In the genomic region with DNA sequence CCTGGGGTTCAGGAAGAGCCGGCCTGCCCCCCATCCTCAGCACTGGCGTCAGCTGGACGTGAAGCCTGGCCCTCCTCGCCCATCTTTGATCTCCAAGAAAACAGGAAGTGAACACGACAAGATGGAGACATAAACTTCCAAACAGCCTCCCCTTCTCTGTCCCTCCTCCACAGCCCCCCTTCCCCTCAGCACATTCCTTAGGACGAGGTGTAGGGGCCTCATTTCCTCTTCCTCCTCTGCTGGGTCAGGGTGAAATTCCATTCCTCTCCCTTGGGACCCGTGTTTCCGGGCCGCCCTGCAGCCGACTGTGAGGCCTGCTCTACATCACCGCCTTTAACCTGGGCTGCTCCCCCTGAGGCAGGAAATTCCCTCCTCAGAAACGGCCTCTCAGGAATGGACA, we compare ENCODE assay signal across 10 mouse cellular contexts. TPM values are rescaled to one million over a fixed set of nuclear protein-coding genes. Genes with fewer than 3 reads are reported as not detected.
DNase-seq lines count a peak whose midpoint lies in the region; ATAC-seq and TF ChIP-seq lines count a peak whose summit lies in the region.
"Had no signal": no experiment of that assay in that cellular context is flagged by ENCODE, and none has a peak within 500 bp of the region (broad histone marks: within the 10 kb centered on the region; RNA-seq: fewer than 3 reads in every experiment).

No protein-coding gene starts in this region.

- H3K4me2 ChIP-seq in kidney, postnatal 0 days (ENCODE audit: low read length): no peak overlapping the region

- DNase-seq in lung, adult 18-20 months: peak; percentile 67 to 81
- no peak for DNase-seq in lung, adult 2 months
- DNase-seq in heart, adult 18-20 months: peak; percentile 80 to 93
- DNase-seq in kidney, postnatal 0 days (ENCODE audit: low spot score): peak; percentile 93
- DNase-seq in mesoderm, embryonic 11.5 days (ENCODE audit: low read depth, low spot score): peak; percentile 83
- no peak for DNase-seq in cerebellum, adult 9-11 months
- DNase-seq in left cerebral cortex, postnatal 25 days (ENCODE audit: low spot score in 2 of 2): no peak

- no peak overlapping the region for H3K4me3 ChIP-seq in lung, adult 2 months (replicated peaks; ENCODE audit: extremely low read depth, low read depth, low read length)
- no peak overlapping the region for H3K4me3 ChIP-seq in kidney, postnatal 0 days (replicated peaks; ENCODE audit: low read depth, low read length)

- TF ChIP-seq POLR2A in lung, adult 2 months (IDR thresholded peaks at IDR 0.05; ENCODE audit: borderline replicate concordance, extremely low read depth, low read depth, low read length): no peak

- no peak overlapping the region for H3K9ac ChIP-seq in kidney, postnatal 0 days (ENCODE audit: low read depth, low read length)

- peak overlapping the region; percentile 91 for H3K27ac ChIP-seq in kidney, postnatal 0 days

- H3K36me3 ChIP-seq in kidney, postnatal 0 days (ENCODE audit: insufficient read depth, low read length): no peaks in the 10 kb centered on the region

- no peak for TF ChIP-seq CTCF in lung, adult 2 months (IDR thresholded peaks at IDR 0.05; ENCODE audit: insufficient read depth, low read length)
- no peak for TF ChIP-seq CTCF in kidney, postnatal 0 days (IDR thresholded peaks at IDR 0.05; ENCODE audit: low read depth)

- intact Hi-C loops in left cerebral cortex, postnatal 25 days (cut with DNase I): no loop called here

- H3K27me3 ChIP-seq in kidney, postnatal 0 days (ENCODE audit: insufficient read depth, low read length): no peaks in the 10 kb centered on the region
- H3K27me3 ChIP-seq: megakaryocyte, embryonic 14.5 days; Patski had no signal

- peak; percentile 80 for ATAC-seq in kidney, postnatal 0 days (replicated peaks; ENCODE audit: low FRiP score, low read depth)
- ATAC-seq in inflammation-experienced regulatory T-cells, adult 6 months: no peak
- ATAC-seq: Patski had no signal

- H3K9me3 ChIP-seq in kidney, postnatal 0 days (replicated peaks; ENCODE audit: low read length): no peaks in the 10 kb centered on the region
- H3K9me3 ChIP-seq: megakaryocyte, embryonic 14.5 days had no signal

- 32% methylated on average over 12 of the region's 12 CpGs for WGBS in lung, adult 2 months
- WGBS in kidney, postnatal 0 days: 18% methylated on average over 12 of the region's 12 CpGs

- peaks cover 21% of the 10 kb centered on the region for H3K4me1 ChIP-seq in lung, adult 2 months (ENCODE audit: control insufficient read depth, insufficient read depth, low read length)
- peaks cover 30% of the 10 kb centered on the region for H3K4me1 ChIP-seq in kidney, postnatal 0 days (replicated peaks; ENCODE audit: insufficient read depth, low read length)

RNA-seq across cellular contexts. Expression of gene Eng, which starts 9.4 kb away (rescaled TPM):
- 713 and 858 TPM in 2 replicates for polyA plus RNA-seq in lung, adult 2 months (2012; rRNA removed)
- total RNA-seq in heart, adult 18-20 months (2021): 100 to 1,000 TPM in 1 of 2 experiments, 10 to 100 TPM in 1; 95.1 to 106 TPM
- polyA plus RNA-seq in kidney, postnatal 0 days (2015; fragmentation: Nextera tagmentation; extraction: Ambion mirVana): 71.6 and 76.3 TPM in 2 replicates
- total RNA-seq in left cerebral cortex, postnatal 25 days (2021): 10 to 100 TPM; 21.9 to 25.0 TPM
- not detected for polyA plus RNA-seq in inflammation-experienced regulatory T-cells, adult 6 months (2017; shearing (Covaris generic))

RNA-seq across cellular contexts. Expression of gene Ak1, which starts 34.3 kb away (rescaled TPM):
- 27.6 and 65.9 TPM in 2 replicates for polyA plus RNA-seq in lung, adult 2 months (2012; rRNA removed)
- 100 to 1,000 TPM; 654 to 691 TPM for total RNA-seq in heart, adult 18-20 months (2021)
- 38.7 and 41.6 TPM in 2 replicates for polyA plus RNA-seq in kidney, postnatal 0 days (2015; fragmentation: Nextera tagmentation; extraction: Ambion mirVana)
- total RNA-seq in left cerebral cortex, postnatal 25 days (2021): 100 to 1,000 TPM; 157 to 159 TPM
- polyA plus RNA-seq in inflammation-experienced regulatory T-cells, adult 6 months (2017; shearing (Covaris generic)): under 1 TPM in 1 of 3 experiments, not detected in 2; 0.52 TPM

RNA-seq across cellular contexts. Expression of gene Fpgs, which starts 48.1 kb away (rescaled TPM):
- 42.1 and 42.3 TPM in 2 replicates for polyA plus RNA-seq in lung, adult 2 months (2012; rRNA removed)
- total RNA-seq in heart, adult 18-20 months (2021): 1 to 10 TPM; 4.4 to 5.0 TPM
- polyA plus RNA-seq in kidney, postnatal 0 days (2015; fragmentation: Nextera tagmentation; extraction: Ambion mirVana): 36.1 and 36.2 TPM in 2 replicates
- 1 to 10 TPM; 7.1 to 9.4 TPM for total RNA-seq in left cerebral cortex, postnatal 25 days (2021)
- polyA plus RNA-seq in inflammation-experienced regulatory T-cells, adult 6 months (2017; shearing (Covaris generic)): 1 to 10 TPM; 3.2 to 7.2 (median 5.8) TPM

RNA-seq across cellular contexts. Expression of gene St6galnac6, which starts 56.3 kb away (rescaled TPM):
- polyA plus RNA-seq in lung, adult 2 months (2012; rRNA removed): 59.0 and 59.8 TPM in 2 replicates
- 100 to 1,000 TPM; 108 to 117 TPM for total RNA-seq in heart, adult 18-20 months (2021)
- 13.7 and 15.3 TPM in 2 replicates for polyA plus RNA-seq in kidney, postnatal 0 days (2015; fragmentation: Nextera tagmentation; extraction: Ambion mirVana)
- total RNA-seq in left cerebral cortex, postnatal 25 days (2021): 100 to 1,000 TPM; 112 to 117 TPM
- 1 to 10 TPM; 3.4 to 5.1 (median 4.3) TPM for polyA plus RNA-seq in inflammation-experienced regulatory T-cells, adult 6 months (2017; shearing (Covaris generic))

RNA-seq across cellular contexts. Expression of gene Cdk9, which starts 57.0 kb away (rescaled TPM):
- polyA plus RNA-seq in lung, adult 2 months (2012; rRNA removed): 103 and 137 TPM in 2 replicates
- total RNA-seq in heart, adult 18-20 months (2021): 10 to 100 TPM; 22.4 to 24.1 TPM
- 87.4 and 90.6 TPM in 2 replicates for polyA plus RNA-seq in kidney, postnatal 0 days (2015; fragmentation: Nextera tagmentation; extraction: Ambion mirVana)
- 100 to 1,000 TPM; 114 to 118 TPM for total RNA-seq in left cerebral cortex, postnatal 25 days (2021)
- polyA plus RNA-seq in inflammation-experienced regulatory T-cells, adult 6 months (2017; shearing (Covaris generic)): 10 to 100 TPM; 21.2 to 31.2 (median 30.4) TPM

Comparison
In these comparisons a context has a peak if more than half of its experiments do, and no peak if none do; other contexts are left out.
1. DNase-seq: peak in lung, adult 18-20 months (2 of 2), heart, adult 18-20 months (2 of 2), kidney, postnatal 0 days (single experiment) and mesoderm, embryonic 11.5 days (single experiment); none in lung, adult 2 months (single experiment), cerebellum, adult 9-11 months (single experiment) and left cerebral cortex, postnatal 25 days (0 of 2).
2. RNA of gene Eng, which starts 9.4 kb away (polyA plus RNA-seq): 713 to 858 TPM in lung, adult 2 months and 71.6 to 76.3 TPM in kidney, postnatal 0 days; not detected in inflammation-experienced regulatory T-cells, adult 6 months; every median in the first group is over 10 times any median in the second.
3. RNA of gene Ak1, which starts 34.3 kb away (polyA plus RNA-seq): 27.6 to 65.9 TPM in lung, adult 2 months and 38.7 to 41.6 TPM in kidney, postnatal 0 days; 0.52 TPM in inflammation-experienced regulatory T-cells, adult 6 months; every median in the first group is over 10 times any median in the second.